Mouse (Mus musculus) spleen, adult 2 months (tissue): ENCODE data around the gene Ccdc17.
A peak's percentile ranks its signal among the peaks of the same experiment; 100 is the strongest.

Source experiments
- CTCF ChIP-seq: fragments of 200-500 bp; IDR thresholded peaks from 2 replicates; pipeline ENCODE4 v1.5.1; 2011; ENCODE audit warnings: mild to moderate bottlenecking, inconsistent platforms; ENCODE audit not compliant: insufficient read depth, insufficient read length, insufficient replicate concordance; ENCODE audit errors: extremely low read depth
- POLR2A ChIP-seq: fragments of 200-500 bp; IDR thresholded peaks from 2 replicates; pipeline ENCODE4 v1.6.1; 2011; ENCODE audit warnings: low read depth, low read length, inconsistent platforms

DNA sequence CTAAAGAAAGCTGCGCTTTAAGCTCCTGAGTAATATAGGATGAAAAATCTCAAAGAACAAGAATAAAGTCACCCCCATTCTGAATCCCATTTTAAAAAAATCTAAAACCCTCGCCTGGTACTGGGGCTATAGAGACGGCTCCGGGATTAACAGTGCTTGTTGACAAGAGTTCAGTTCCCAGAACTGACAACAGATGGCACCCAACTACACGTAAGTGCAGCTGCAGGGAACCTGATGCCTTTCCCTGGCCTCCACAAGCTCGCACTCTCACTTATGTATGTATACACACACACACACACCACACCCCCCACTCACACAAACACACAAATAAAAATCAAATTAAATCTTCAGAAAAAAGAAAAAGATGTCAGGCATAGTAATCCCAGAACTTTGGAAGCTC, 47.9 kb downstream of the Ccdc17 start:
- TF ChIP-seq CTCF: peak; percentile 52; the same call in 1 of the 2 replicates
- no peak for TF ChIP-seq POLR2A
